In the genomic region with DNA sequence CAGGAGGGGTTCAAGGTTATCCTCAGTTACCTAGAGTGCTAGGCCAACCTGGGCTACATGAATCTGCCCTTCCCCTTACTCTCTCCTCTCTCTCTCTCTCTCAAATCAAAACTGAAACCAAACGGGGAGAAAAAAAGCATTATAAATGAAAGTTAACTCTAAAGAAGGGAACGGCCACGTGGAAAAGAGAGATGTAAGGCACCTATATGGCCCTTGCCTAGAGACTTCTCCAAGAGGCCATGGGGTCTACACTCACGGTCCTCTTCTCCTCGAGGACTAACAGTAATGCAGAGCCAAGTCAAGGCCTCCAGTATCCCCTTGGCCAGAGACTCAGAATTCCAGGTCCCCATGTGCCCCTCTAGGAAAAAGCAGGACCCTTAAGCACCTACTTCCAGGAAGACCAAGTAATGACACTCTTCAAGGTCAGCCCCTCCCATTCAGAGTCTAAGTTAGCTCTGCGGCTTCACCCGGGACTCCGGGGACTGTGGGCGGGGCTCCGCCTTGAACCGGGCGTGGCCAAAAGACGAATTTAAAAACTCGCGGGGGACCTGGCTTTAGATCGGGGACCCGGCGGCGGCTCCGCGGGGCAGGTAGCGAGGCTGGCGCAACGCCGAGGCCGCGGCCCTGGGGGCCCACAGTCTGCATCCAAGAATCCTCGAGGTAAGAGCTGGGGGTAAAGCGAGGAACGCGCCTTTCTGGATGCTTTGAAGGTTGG, we compare ENCODE assay signal across 8 mouse cellular contexts. TPM values are rescaled to one million over a fixed set of nuclear protein-coding genes. Genes with fewer than 3 reads are reported as not detected.
DNase-seq lines count a peak whose midpoint lies in the region; ATAC-seq and TF ChIP-seq lines count a peak whose summit lies in the region.

A gene (plus strand): TSS at position 558 of the 715 bp plus-strand sequence.

- peak within 1 kb of the TSS; percentile 86 for H3K27ac ChIP-seq in left cerebral cortex, adult 2 months
- peak within 1 kb of the TSS; percentile 62 for H3K27ac ChIP-seq in forebrain, embryonic 15.5 days (replicated peaks)
- peak within 1 kb of the TSS; percentile 55 for H3K27ac ChIP-seq in hindbrain, embryonic 14.5 days
- no peak within 1 kb of the TSS for H3K27ac ChIP-seq in limb, embryonic 14.5 days (replicated peaks; ENCODE audit: low read depth, low read length)
- H3K27ac ChIP-seq in midbrain, embryonic 13.5 days: no peak within 1 kb of the TSS

- peaks cover 6% of the 10 kb centered on the region; the same call in 1 of the 2 replicates for H3K36me3 ChIP-seq in forebrain, embryonic 15.5 days
- H3K36me3 ChIP-seq in hindbrain, embryonic 14.5 days (replicated peaks; ENCODE audit: control insufficient read depth, insufficient read depth): no peaks in the 10 kb centered on the region
- H3K36me3 ChIP-seq in limb, embryonic 14.5 days (ENCODE audit: control insufficient read depth, insufficient read depth, low read length): 0 out of 2 replicates have a peak, but pooled peaks cover 6% of the 10 kb centered on the region
- H3K36me3 ChIP-seq in midbrain, embryonic 13.5 days: peaks cover 8% of the 10 kb centered on the region; the same call in 1 of the 2 replicates

- H3K9ac ChIP-seq in forebrain, embryonic 15.5 days (replicated peaks): peak within 1 kb of the TSS; percentile 62
- peak within 1 kb of the TSS; percentile 75 for H3K9ac ChIP-seq in hindbrain, embryonic 14.5 days
- peak within 1 kb of the TSS; percentile 63 for H3K9ac ChIP-seq in limb, embryonic 14.5 days (ENCODE audit: low read depth, low read length, severe bottlenecking)
- peak within 1 kb of the TSS; percentile 76 for H3K9ac ChIP-seq in midbrain, embryonic 13.5 days (replicated peaks)

- WGBS in forebrain, embryonic 15.5 days: 9% methylated on average over 31 of the region's 31 CpGs
- 11% methylated on average over 31 of the region's 31 CpGs for WGBS in hindbrain, embryonic 14.5 days
- 13% methylated on average over 31 of the region's 31 CpGs for WGBS in limb, embryonic 14.5 days
- WGBS in midbrain, embryonic 13.5 days: 10% methylated on average over 31 of the region's 31 CpGs

- peaks cover 20% of the 10 kb centered on the region for H3K4me1 ChIP-seq in forebrain, embryonic 15.5 days
- H3K4me1 ChIP-seq in hindbrain, embryonic 14.5 days (replicated peaks; ENCODE audit: control insufficient read depth, insufficient read depth, low read length): peaks cover 20% of the 10 kb centered on the region
- 0 out of 2 replicates have a peak, but pooled peaks cover 3% of the 10 kb centered on the region for H3K4me1 ChIP-seq in limb, embryonic 14.5 days (ENCODE audit: control insufficient read depth, insufficient read depth, low read length)
- H3K4me1 ChIP-seq in midbrain, embryonic 13.5 days (replicated peaks): peaks cover 20% of the 10 kb centered on the region

- H3K4me3 ChIP-seq in left cerebral cortex, adult 2 months: peak within 1 kb of the TSS; percentile 77
- peak within 1 kb of the TSS; percentile 53 for H3K4me3 ChIP-seq in forebrain, embryonic 15.5 days
- peak within 1 kb of the TSS; percentile 60 for H3K4me3 ChIP-seq in hindbrain, embryonic 14.5 days (replicated peaks; ENCODE audit: low read length)
- peak within 1 kb of the TSS; percentile 55 for H3K4me3 ChIP-seq in limb, embryonic 14.5 days (replicated peaks; ENCODE audit: low read length)
- H3K4me3 ChIP-seq in midbrain, embryonic 13.5 days (replicated peaks): peak within 1 kb of the TSS; percentile 57

- no peaks in the 10 kb centered on the region for H3K9me3 ChIP-seq in forebrain, embryonic 15.5 days
- H3K9me3 ChIP-seq in hindbrain, embryonic 14.5 days (ENCODE audit: control insufficient read depth, low read length): no peaks in the 10 kb centered on the region
- no peaks in the 10 kb centered on the region; the same call in 1 of the 2 replicates for H3K9me3 ChIP-seq in limb, embryonic 14.5 days (ENCODE audit: control insufficient read depth, low read length)
- H3K9me3 ChIP-seq in midbrain, embryonic 13.5 days: peaks cover 5% of the 10 kb centered on the region; the same call in 1 of the 2 replicates

- intact Hi-C loops in left cerebral cortex, adult 2 months (cut with DNase I): no loop called here

- peak within 1 kb of the TSS; percentile 94 for H3K4me2 ChIP-seq in forebrain, embryonic 15.5 days (replicated peaks)
- peak within 1 kb of the TSS; percentile 97 for H3K4me2 ChIP-seq in hindbrain, embryonic 14.5 days (replicated peaks)
- H3K4me2 ChIP-seq in limb, embryonic 14.5 days (replicated peaks; ENCODE audit: low read depth, low read length, severe bottlenecking): peak within 1 kb of the TSS; percentile 83
- peak within 1 kb of the TSS; percentile 83 for H3K4me2 ChIP-seq in midbrain, embryonic 13.5 days (replicated peaks)

- no peaks in the 10 kb centered on the region for H3K27me3 ChIP-seq in forebrain, embryonic 15.5 days
- H3K27me3 ChIP-seq in hindbrain, embryonic 14.5 days (ENCODE audit: control insufficient read depth, insufficient read depth, low read length): no peaks in the 10 kb centered on the region
- no peaks in the 10 kb centered on the region for H3K27me3 ChIP-seq in limb, embryonic 14.5 days (ENCODE audit: control insufficient read depth, insufficient read depth, low read length)
- H3K27me3 ChIP-seq in midbrain, embryonic 13.5 days: peaks cover 17% of the 10 kb centered on the region

- peak; percentile 26; the same call in 1 of the 2 replicates for ATAC-seq in forebrain, embryonic 15.5 days (replicated peaks)
- peak; percentile 18; the same call in 1 of the 2 replicates for ATAC-seq in hindbrain, embryonic 14.5 days (ENCODE audit: low FRiP score)
- ATAC-seq in limb, embryonic 14.5 days (ENCODE audit: low FRiP score, low read depth): 0 out of 2 replicates have a peak, but pooled peaks have one; percentile 9
- ATAC-seq in midbrain, embryonic 13.5 days: peak; percentile 6; the same call in 1 of the 2 replicates

- DNase-seq in left cerebral cortex, adult 2 months (ENCODE audit: extremely low spot score in 1 of 2, low spot score in 2 of 2): peak; percentile 55 to 64
- no peak for DNase-seq in left cerebral cortex, adult 8-10 months (ENCODE audit: low spot score in 2 of 2)
- DNase-seq in c-Kit-positive CD71-positive TER-119-positive erythroid progenitor cells, embryonic 14.5 days (ENCODE audit: low spot score): peak; percentile 48
- DNase-seq in hindbrain, embryonic 14.5 days (ENCODE audit: low spot score): no peak
- DNase-seq in limb, embryonic 14.5 days (ENCODE audit: low spot score): no peak
- DNase-seq in spleen, postnatal 4 days (ENCODE audit: low spot score in 2 of 2): peak; percentile 84 to 89

- TF ChIP-seq CTCF in left cerebral cortex, adult 2 months (IDR thresholded peaks at IDR 0.05): no peak

- TF ChIP-seq POLR2A in limb, embryonic 14.5 days (IDR thresholded peaks at IDR 0.05; ENCODE audit: borderline replicate concordance, extremely low read depth, insufficient read depth, insufficient read length): no peak

RNA-seq across cellular contexts. Expression of the gene that starts here (rescaled TPM):
- total RNA-seq in left cerebral cortex, adult 2 months (2021): 1 to 10 TPM; 3.9 to 5.1 TPM
- total RNA-seq in left cerebral cortex, adult 8-10 months (2022): 1 to 10 TPM; 2.2 to 4.5 (median 2.8) TPM
- polyA plus RNA-seq in forebrain, embryonic 15.5 days (2015; fragmentation: Nextera tagmentation; extraction: Ambion mirVana): 1.9 TPM in 2 replicates
- polyA plus RNA-seq in hindbrain, embryonic 14.5 days (2014; fragmentation: Nextera tagmentation; extraction: Ambion mirVana): 1.8 and 2.9 TPM in 2 replicates
- 3.0 and 3.5 TPM in 2 replicates for polyA plus RNA-seq in limb, embryonic 14.5 days (2012; rRNA removed)
- polyA plus RNA-seq in limb, embryonic 14.5 days (2014; fragmentation: Nextera tagmentation; extraction: Ambion mirVana): 1.7 and 2.2 TPM in 2 replicates
- 1.2 and 1.3 TPM in 2 replicates for polyA plus RNA-seq in midbrain, embryonic 13.5 days (2015; fragmentation: Nextera tagmentation; extraction: Ambion mirVana)

Comparison
In these comparisons a context has a peak if more than half of its experiments do, and no peak if none do; other contexts are left out.
1. DNase-seq: peak in left cerebral cortex, adult 2 months (2 of 2), c-Kit-positive CD71-positive TER-119-positive erythroid progenitor cells, embryonic 14.5 days (single experiment) and spleen, postnatal 4 days (2 of 2); none in left cerebral cortex, adult 8-10 months (0 of 2), hindbrain, embryonic 14.5 days (single experiment) and limb, embryonic 14.5 days (single experiment).
2. H3K27ac ChIP-seq: peak in left cerebral cortex, adult 2 months (single experiment), forebrain, embryonic 15.5 days (single experiment) and hindbrain, embryonic 14.5 days (single experiment); none in limb, embryonic 14.5 days (single experiment) and midbrain, embryonic 13.5 days (single experiment).
3. Peak in every context shown above with its lines, with median percentiles within 50 percentile points of each other: H3K4me3 ChIP-seq, ATAC-seq, H3K4me2 ChIP-seq and H3K9ac ChIP-seq.